Mouse (Mus musculus) retina, adult 2 months (tissue): ENCODE measurements around the gene Git1.
A peak's percentile ranks its signal among the peaks of the same experiment; 100 is the strongest.

ENCODE experiments used
- DNase-seq: peaks from one replicate; pipeline ENCODE4 v3.0.0-alpha.2; 2012; ENCODE audit warnings: low read depth, low spot score

Gene Git1

DNA sequence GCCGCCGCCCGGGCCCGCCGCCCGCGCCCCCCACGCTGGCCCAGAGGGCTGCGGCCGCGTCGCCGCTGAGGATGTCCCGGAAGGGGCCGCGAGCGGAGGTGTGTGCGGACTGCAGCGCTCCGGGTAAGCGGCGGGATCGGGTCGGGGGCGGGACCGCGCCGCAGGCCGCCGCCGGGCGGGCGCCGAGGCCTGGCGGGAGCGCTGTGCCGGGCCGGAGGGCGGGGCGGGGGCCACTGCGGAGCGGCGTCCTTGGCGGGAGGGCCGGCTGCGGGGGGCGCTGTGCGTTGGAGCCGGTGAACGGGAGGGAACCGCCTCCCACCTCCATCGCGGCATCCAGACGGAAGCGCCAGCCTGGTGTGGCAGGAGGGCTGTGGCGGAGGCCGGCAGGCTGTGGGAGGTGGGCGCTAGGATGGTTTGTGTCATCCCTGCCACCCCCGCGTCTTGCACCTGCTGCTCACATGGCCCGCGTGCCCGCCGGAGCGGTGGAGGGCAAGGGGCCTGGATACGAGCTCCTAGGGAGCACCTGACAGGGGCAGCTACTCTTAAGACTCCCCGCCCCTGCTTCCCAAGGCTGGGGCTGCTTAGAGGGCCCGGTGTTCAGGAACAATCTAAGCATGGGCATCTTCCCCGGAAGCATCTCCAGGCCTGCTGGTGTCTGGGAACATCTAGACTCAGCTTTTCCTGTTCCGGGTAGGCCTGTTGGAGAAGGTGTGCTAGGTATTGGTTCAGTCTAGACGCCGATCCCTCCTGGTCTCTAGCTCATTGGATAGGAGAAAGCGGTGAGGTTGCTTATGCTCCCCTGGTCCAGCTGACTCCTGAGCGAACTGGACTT, at the start of gene Git1:
Gene Git1, plus strand, starts transcription at position 51 of the 832 bp plus-strand sequence.
- no peak for DNase-seq

DNA sequence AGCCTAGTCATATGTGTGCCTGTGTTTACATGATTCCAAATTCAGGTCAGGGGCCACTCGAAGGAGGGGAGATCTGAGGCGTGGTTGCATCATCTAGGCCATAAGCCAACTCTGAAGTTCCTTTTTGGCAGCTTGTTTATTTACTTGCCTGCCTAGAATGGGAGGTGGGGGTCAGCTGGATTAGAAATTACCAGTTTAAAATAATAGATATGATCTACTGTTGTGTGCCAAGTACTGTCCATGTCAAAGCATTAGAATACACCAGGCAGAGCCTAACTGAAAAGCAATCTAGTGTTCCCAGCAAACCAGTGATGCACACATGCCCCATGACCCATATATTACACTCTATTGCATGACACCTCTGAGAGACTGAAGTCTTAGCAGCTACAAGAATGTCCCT, 48.4 kb upstream of the Git1 start:
- DNase-seq = no peak

DNA sequence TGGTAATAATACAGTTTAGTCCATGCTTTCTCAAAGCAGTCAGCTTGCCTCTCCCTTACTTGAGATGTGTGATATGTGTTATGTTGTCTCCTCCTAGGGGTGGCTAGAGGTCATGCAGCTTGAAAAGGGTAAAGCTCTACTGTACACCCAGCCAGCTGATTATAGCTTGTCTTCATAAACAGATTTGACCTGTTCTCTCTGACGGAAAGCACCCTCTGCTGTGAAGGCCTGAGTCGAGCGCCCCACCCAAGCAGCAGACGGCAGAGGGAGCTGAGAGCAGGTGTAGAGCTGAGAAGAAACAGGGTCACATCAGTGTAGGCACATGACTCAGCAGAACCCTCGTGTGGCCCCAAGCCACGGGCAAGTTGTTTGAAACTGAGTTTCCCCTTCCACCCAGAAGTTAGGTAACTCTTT, 46.7 kb upstream of the Git1 start:
- DNase-seq = peak; percentile 43

DNA sequence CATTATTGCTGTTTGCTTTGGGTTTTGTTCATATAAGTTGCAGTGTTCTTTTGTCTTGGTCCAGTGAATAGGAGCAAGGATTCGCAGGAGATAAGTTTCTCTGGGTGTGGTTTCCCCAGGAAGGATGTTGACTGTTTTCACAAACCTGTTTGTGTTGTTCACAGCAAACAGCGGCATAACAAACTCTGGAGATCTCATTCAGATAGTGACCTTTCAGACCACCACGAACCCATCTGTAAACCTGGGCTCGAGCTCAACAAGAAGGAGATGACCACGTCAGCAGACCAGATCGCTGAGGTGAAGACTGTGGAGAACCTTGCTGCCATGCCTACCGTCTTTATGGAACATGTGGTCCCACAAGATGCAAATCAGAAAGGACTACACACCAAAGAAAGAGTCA, 44.1 kb upstream of the Git1 start:
- no peak for DNase-seq

DNA sequence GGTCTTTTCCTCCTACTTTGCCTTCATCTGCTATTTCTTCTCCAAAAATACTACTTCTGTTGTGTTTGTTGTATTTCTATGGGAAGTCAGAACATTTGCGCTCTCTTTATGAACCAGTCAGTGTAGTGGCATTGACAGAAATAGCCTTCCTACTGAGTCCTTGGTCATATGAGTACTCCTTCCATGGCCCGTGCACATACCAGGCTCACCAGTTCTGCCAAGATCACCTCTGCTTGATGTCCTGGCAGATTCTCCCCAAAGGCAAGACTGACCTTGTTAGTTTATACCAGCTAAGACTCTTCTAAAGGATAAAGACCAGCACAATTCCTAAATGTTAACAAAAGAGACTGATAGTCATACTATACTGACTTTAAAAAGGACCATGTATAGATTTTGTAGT, 41.7 kb upstream of the Git1 start:
- DNase-seq = no peak

DNA sequence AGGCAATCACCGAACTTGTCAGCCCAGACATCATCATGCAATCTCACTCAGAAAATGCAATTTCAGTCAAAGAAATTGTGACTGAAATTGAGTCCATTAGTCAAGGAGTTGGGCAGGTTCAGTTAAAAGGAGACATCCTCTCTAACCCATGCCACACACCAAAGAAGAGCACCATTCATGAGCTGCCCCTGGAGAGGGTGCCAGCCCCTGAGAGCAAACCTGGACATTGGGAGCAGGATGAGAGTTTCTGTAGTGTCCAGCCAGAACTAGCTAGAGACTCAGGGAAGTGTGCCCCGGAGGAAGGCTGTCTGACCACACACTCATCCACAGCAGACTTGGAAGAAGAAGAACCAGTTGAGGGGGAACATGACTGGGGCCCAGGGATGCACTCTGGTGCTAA, 40.0 kb upstream of the Git1 start:
- no peak for DNase-seq

DNA sequence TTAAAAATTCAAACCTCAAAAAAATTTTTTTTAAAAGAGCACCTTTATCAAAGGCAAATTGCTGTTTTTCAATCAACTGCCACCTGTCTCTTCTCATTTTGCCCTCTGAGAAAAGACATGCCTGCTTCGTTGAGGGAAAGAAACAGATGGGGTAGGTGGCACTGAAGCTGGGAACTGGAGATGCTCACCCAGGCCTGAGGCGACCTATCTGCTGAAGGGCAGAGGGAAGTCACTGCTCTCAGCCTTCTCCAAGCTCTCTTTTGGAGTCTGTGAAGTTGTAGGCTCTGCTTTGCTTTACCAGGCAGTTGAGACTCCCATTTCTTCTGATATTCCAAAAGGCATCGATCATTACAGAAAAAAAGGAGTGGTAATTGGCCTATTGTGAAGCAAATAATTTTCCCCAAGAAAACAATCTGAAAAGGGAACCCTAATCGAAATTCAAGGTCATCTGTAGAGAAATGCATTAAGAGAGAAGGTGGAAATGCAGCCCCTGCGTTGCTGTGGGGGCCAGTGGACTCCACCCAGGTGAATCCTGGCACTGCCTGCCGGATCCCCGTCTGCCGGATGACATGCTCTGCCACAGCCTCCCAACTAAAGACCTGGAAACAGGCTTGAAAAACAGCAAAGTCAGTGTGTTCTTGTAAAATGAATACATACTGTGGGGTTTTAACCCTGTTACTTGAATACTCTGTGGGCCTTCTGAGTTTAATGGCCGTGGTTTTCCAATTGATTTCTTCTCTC, 37.4 kb upstream of the Git1 start:
- no peak for DNase-seq

DNA sequence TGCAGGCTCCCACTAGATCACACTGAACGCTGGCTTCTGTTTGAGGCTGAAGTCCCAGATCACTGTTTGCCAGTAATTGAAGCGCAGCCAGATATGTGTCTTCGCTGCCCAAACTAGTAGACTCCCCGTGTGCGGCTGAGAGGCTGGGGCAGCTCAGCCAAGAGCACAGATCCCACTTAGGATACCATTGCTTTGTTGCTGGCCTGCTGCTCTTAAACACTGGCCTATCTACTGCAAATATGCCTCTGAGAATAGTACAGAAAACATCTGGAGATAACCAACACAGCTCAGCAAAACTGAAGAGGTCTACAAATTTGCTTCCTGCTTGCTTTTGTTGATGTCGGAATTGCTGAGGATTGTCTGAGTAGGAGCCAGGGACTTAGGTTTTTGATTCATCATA, 36.5 kb upstream of the Git1 start:
- DNase-seq = no peak

DNA sequence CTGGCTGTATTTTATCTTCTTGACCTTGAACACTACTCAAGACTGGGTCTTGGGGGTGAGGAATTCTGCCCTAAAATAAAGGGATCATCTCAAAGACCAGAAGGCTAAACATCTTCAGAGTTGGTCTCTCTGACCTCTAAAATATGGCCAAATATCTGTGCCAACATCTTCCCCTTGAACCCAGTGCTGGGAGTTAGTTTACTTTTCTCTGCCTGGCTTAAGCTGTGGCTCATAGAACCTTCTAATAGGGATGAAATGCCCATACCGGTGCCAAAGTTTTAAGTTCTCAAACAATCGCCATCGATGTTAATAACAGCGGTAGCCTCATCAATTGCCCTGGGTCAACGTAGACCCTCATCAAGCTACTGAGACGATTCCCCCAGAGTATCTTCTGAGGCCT, 31.5 kb upstream of the Git1 start:
- DNase-seq = no peak

DNA sequence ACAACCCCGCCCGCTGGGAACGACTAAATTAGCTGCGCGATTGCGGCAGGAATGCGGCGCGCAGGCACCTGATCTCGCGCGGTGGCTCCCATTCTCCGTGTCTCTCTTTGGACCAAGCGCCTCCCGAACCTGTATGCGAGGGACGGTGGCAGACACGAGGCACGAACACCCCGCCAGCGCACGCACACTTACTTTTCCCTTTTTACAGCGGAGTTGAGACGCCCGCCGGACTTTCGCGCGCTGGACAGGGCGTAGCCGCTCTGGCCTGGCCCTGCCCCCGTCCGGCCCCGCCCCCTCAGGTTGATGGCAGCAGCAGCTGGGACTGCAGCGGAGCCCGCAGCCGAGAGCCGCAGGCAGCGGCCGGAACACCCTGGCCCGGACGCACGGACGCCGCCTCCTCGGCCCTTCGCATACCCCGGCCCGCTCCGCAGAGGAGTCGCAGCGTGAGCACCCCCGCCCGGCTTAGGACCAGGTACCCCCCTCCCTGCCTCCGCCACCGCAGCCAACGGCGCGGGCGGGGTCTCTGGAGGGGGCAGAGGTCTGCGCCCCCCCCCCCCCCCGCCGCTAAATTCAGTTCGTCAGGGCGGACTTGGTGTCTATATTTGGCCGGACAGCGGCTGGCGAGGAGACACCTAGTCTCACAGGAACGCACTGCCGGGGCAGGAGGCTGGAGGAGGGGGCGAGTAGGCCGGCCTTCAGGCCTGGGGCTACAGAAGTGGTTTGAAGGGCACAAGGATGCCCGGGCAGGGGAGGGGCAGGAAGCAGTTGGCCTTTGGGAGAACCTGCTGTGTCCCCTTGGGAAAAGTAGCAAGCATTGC, 30.9 kb upstream of the Git1 start, which contains the start of gene Coro6:
Gene Coro6, plus strand, starts transcription at position 129 of the 818 bp plus-strand sequence.
- DNase-seq = no peak

DNA sequence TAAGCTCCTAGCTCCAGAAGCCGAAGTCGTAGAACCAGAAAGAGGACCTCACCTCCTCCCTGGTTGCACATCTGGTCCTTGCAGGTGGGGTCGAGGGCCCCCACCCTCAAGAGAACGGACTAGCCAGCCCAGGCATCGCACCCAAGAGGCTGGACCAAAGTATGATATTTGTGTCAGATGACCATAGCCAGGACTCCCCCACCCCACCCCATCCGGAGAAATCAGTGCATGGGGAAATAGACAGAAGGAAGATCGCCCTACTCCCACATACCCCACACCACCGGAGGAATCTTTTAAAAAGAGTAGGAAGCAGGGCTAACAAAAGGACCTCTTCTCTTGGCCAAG, 30.3 kb upstream of the Git1 start:
- DNase-seq = no peak

DNA sequence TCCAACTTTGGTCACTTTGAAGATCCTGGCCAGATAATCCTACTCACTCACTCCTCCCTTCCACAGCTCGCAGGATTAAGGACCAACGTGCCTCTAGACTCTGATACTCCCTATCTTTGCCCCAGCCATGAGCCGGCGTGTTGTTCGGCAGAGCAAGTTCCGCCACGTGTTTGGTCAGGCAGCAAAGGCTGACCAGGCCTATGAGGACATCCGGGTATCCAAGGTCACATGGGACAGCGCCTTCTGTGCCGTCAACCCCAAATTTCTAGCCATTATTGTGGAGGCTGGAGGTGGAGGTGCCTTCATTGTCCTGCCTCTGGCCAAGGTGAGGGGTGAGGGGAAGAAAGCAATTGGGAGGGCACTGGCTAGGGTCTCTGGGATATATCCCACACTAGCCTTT, 29.6 kb upstream of the Git1 start:
- no peak for DNase-seq

DNA sequence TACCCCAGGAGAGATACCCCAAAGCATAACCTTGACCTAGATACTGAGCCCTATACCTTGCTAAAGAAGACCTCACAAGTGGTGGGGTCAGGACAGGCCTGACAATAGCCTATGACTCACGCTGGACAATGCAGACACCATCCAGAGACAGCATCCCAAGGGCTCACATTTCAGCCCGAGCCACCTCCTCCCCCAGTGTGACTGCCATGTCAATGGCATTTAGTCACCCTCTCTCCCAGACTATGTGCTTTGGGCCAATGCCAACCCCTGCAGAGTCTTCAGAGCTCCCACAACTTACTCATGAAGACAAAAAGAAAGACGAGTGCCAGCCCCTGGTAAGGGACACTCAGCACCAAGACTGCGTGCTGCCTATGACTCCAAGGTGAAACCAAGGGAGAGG, 28.7 kb upstream of the Git1 start:
- no peak for DNase-seq

DNA sequence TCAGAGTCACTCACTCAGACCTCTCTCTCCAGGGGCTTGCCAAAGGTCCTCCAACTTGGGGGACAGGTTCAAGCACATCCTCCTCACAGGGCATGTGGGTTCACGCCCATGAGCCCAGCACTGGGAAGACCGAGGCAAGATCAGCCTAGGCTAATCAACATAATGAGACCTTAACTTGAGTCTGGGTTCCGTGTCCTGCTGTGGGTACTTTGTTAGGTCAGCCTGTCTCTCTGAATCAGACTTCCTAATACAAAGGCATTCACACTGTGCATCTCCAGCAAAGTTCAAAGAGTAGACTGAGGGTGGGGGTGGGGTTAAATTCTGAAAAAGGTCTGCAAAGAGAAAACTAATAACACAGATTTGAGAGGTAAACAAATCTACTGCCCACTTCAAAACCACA, 28.3 kb upstream of the Git1 start:
- DNase-seq = no peak

DNA sequence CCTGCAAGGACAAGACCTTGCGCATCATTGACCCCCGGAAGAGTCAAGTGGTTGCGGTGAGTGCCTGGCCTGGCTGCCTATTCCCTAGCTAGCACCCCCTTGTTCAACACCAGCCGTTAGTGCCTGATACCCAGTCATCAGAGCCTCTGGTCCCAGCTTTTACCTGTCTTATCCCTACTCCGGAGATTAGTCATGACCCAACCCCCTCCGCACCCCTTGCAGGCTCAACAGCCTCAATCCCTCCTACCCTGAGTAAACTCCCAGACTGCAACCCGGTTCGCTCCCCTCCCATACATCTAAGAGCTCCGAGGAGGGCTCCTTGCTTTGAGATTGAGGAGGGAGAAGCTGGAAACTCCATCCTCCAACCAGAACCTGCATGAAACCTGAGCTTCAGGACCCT, 26.8 kb upstream of the Git1 start:
- DNase-seq = no peak

DNA sequence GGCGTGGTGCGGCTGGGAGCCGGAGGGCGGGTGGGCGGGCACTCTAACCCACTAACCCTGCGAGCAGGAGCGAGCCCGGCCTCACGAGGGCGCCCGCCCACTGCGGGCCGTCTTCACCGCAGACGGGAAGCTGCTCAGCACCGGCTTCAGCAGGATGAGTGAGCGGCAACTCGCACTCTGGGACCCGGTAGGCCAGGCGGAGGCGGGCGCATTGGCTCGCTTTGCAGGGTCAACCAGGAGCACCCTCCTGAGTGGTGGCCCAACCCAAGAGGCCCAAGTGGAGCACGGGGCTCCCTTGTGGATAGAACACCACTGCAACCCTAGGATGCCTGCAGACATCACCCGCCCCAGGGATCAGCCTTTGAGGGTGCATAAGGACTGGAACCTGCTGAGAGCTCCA, 26.2 kb upstream of the Git1 start:
- DNase-seq = no peak

DNA sequence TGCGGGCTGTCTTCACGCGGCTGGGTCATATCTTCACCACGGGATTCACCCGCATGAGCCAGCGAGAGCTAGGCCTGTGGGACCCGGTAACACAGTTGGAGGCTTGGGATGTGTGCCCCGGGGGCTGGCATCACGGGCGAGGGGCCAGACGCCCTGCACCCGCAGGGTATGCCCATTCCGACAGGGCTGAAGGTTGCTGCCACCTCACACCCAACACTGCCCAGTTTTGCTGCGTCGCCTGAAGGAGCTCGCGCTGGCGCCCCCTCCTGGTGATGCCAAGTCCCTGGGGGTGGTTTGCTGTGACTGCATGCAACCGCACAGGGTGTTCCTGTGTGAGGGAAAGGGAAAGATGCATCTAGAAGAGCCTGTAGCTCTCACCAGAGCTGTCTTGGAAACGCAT, 25.6 kb upstream of the Git1 start:
- DNase-seq = no peak

DNA sequence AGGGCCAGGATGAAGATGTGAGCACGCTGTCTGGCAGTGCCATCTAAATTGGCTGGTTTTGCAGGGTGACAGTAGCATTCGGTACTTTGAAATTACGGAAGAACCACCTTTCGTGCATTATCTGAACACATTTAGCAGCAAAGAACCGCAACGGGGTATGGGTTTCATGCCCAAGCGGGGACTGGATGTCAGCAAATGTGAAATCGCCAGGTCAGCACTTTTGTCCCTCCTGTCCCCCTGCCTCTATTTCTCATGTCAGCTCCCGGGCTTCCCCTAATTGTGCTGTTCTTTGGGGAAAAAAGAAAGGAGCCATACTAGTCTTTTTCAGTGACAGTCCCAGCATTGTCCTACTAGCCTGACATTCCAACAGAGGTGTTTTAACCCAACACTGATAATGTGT, 25.0 kb upstream of the Git1 start:
- no peak for DNase-seq

DNA sequence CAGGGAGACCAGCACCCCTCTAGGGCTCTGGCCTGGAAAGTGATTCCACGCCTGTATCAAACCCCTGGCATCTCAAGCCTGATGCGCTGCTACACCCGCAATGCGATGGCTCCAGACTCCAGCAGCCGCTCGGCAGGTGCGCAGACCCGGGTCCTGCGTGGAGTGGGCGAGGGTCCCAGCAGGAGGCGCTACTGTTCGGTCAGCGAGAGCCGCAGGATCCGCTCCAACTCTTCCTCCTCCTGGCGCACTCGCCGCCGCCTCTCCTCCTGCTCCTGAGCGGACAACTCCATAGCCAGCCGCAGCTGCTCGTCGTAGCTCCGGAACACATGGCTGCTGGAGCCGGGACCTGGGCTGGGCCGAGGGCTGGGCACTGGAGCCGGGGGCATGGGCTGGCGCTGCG, 22.0 kb upstream of the Git1 start:
- DNase-seq = no peak

DNA sequence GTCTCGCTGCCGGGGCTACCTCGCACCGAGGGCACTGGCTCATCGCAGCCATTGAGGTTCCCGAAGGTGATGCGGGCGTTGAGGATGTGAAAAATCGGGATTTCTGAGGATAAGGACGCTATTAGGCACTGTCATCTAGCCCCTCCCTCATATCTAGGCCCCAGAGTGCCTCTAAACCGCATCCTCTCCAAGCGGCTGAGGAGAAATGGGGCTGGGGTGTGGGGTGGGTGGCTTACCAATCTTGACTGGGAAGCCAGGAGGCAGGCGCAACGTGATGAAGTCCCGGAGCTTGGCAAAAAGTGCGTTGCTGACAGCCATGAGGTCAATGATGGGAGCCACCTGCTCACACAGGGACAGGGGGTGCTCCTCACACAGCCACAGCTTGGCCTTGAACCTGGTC, 20.6 kb upstream of the Git1 start:
- no peak for DNase-seq

DNA sequence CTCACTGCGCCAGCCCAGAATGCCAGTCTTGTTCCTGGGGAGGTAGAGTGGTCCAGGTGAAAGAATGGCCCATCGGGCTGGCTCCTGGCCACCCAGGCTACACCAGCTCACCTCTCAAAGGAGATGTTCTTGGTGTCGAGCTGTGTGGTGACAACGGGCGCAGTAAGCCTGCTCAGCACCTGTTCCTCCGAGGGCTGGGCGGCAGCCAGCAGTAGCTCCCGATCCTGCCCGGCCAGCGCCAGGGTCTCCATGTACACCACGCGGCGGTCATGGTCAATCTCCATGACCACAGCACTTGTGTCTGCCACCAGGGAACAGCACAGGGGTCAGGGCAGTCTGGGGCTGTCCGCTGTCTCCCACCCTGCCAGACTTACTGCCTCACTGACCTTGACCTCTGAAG, 17.1 kb upstream of the Git1 start:
- DNase-seq = no peak

DNA sequence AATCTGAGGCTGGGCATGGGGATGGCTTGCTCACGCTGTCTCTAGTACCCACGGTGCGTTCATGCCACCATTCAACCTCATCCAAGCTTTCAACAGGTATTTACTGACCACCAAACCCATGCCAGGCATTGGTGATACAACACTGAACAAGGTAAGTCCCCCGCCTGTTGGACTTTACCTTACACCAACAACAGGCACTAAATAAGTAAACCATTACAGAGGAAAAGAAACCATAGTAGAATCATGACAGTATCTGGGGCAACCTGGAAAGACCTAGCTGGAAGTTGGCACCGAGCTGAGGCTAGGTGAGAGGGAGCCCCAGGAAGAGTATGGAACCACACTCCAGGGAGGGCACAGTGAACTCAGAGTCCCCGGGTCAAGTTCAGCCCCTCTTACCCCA, 16.5 kb upstream of the Git1 start:
- no peak for DNase-seq
